Mouse (Mus musculus) ovary, postnatal 10 days (tissue): ENCODE results near the gene Trim41.
"Not testable (repeated sequence)": the region's sequence is repeated elsewhere in the genome, so short reads cannot be mapped to it uniquely, and the experiment has no call there.

Source experiments
- DNase-seq: peaks from one replicate; pipeline ENCODE4 v3.0.0; 2022; ENCODE audit warnings: low spot score

Trim41 gene

DNA sequence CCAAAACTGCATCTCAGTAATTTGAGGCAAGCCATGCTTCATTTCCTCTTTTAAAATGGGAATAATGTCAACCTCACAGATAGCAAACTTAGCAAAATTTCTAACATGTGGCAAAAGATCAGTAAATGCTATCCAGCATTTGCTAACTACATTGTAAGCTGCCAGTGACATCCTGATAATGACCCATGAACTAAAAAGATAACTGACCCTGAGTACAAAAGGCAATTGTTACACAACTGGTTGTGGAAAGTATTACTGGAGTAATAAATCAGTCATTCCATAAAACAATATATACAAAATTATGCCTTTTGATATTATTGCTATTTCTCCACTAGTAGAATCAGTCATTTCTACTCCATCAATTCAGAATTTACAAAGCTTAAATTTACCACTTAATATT is 3.4 kb downstream of the Trim41 start:
- no peak for DNase-seq

DNA sequence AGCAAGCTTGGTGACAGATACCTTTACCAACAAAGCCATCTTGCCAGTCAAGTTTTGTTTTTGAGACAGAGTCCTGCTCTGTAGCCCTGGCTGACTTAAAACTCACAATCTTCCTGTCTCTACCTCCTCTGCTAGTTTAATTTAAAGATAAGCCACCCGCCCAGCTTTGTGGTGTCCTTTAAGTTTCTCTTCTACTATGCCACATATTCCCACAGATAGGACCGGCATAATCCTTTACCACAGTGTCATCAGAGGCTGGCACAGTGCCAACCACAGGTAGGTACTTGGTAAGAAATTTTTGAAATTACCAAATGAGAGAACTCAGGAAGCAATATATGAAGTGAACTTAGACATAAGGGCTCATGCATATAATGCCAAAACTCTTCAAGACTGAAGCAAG is 7.0 kb downstream of the Trim41 start:
- DNase-seq = no peak

DNA sequence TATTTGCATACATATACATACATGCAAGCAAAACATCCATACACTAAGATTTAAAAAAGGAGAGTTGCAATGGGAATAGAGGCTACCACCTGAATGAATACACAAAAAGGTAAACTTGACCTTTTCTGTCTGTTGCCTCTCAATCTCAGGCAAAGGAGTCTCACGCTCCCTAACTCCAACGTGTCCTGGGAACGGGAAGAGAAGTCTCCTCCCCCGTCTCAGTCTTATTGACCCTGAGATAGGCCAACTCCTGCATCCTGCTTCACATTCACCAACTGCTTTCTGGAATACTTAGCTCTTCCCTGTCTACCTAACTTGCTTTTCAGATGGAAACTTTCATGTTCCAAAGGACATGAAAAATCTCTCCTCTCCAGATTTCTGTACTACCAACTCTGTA is 7.7 kb downstream of the Trim41 start:
- no peak for DNase-seq

DNA sequence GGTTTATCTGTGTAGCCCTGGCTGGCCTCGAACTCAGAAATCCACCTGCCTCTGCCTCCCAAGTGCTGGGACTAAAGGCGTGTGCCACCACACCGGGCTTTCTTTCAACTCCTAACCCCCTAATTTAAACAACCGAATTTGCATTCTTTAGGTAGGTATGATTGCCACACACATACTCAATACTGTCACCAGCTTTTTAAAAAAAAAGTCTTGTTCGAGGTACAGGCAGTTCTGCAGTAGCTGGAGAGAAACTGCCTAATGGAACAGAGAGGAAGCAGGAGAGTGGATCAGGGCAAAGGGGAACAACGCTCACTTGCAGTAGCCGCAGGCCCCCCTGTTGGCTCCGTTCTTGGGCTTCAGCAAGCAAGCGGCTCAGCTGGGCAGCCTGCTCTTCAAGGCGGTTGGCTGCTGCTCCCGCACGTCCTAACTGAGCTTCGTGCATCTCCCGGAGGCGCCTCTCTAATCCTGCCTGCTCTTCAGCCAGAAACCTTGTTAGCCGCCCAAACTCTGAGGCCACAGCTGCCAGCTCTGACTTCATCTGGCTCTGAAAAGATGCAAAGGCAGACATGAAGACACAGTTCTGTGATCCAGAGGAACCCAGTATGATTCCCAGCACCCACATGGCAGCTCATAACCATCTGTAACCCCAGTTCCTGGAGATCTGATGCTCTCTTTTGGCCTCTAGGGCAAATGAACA is 8.3 kb downstream of the Trim41 start:
- no peak for DNase-seq

DNA sequence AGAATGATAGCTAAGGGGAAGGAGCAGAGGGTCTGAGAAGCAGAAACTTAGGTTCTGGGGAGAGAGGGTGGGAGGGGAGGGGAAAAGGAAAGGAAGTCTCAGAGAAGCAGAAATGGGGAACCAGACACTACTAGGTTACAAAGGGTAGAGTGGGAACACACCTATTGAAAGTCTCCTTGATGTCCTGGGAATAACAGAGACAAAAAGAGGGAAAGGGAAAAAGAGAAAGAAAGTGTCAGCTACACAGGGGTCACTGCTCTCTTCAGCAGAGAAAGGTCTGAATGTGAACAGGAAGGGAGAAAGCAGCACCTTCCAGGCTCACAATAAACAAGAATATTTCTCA is 8.9 kb downstream of the Trim41 start:
- no peak for DNase-seq

DNA sequence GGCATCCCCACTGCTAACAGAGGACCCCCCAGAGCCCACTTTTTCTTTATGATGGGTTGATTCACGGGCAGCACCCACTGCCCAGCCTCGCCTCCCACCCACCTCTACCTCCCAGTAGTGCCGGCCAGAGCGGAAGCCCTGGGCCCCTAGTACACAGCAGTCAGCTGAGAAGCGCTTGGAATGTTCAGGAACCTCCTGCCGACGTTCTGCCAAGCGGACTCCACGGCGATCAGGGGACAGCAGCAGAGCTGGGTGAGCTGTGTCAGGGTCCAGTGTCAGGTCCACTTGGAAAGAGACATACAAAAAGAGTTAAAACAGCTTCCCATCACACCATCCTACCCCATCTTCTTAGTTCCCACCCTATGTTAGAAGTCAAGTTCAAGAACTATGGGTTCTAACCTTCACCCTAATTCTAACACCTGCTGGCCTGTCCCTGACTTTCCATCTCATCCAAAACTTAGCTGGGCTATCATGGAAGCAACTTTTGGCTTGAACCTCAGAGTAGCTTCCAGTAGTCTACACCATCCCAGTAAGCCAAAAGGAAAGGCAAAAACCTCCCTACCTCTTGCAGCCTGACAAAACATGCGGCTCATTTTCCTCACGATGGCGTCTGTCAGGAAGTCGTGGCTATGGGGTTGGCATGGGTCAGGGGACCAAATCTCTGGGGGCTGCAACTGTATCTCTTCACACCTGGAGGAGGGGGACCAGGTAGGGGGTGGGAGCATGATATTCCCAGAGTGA is 9.4 kb downstream of the Trim41 start:
- DNase-seq = no peak

DNA sequence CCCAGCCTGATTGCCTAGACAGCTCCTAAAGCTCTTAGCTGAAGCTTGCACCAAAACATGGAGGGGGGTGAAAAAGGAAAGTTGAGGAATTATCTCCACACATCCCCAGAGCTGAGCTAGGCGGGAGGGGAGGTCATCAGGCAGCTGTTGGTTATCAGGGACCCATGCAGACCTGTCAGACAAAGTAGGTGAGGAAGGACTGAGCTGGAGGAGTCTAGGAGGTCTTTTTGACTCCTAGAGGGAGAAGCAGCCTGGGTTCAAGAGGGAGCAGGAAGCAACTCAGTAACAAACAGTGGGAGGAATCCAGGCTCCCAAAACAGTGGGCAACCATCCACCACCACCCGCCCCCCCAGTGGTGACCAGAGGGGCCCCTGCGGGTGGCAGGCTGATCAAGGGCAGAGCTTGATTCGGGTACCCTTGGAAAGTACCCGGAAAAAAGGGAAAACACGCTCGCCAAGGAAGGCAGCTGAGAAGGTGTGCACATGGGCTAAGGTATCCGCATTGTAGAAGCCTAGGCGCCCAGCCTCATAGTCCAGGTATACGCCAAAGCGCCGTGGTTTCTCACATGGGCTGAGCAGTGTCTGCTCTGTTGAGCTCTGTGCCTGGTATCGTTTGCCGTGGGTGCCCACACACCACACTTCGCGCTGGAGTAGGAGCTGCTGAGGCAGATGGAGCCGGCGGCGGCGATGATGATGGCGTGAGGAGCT is 10.1 kb downstream of the Trim41 start:
- no peak for DNase-seq

DNA sequence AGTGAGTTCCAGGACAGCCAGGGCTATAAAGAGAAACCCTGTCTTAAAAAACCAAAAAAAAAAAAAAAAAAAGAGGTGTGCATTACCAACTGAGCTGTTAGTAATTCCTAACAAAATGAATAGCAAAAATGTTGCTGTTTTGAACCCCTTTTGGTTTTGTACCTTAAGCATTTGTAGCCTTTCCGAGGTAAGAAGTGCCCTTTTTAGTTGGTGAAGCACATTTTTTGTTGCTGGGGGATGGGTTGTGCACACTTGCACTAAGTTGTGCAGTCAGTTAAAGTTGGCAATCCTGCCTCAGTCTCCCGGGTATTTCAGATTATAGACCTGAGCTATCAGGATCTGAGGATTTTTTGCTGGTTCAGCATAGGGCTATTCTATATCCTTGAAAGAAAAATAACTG is 12.2 kb downstream of the Trim41 start:
- no peak for DNase-seq

DNA sequence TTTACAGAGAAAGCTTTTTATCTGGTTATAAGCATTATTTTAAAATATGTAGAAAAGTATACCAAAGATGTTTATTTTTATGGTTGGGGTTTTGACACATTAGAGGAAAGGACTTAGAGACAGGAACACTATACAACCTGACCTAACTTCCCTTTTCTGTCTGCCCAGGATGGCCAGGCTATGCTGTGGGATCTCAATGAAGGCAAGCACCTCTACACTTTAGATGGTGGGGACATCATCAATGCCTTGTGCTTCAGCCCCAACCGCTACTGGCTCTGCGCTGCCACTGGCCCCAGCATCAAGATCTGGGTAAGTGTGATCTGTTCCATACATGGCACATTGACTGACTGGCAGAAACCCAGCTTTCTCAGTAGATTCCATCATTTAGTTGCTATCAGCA is 13.2 kb downstream of the Trim41 start:
- no peak for DNase-seq

DNA sequence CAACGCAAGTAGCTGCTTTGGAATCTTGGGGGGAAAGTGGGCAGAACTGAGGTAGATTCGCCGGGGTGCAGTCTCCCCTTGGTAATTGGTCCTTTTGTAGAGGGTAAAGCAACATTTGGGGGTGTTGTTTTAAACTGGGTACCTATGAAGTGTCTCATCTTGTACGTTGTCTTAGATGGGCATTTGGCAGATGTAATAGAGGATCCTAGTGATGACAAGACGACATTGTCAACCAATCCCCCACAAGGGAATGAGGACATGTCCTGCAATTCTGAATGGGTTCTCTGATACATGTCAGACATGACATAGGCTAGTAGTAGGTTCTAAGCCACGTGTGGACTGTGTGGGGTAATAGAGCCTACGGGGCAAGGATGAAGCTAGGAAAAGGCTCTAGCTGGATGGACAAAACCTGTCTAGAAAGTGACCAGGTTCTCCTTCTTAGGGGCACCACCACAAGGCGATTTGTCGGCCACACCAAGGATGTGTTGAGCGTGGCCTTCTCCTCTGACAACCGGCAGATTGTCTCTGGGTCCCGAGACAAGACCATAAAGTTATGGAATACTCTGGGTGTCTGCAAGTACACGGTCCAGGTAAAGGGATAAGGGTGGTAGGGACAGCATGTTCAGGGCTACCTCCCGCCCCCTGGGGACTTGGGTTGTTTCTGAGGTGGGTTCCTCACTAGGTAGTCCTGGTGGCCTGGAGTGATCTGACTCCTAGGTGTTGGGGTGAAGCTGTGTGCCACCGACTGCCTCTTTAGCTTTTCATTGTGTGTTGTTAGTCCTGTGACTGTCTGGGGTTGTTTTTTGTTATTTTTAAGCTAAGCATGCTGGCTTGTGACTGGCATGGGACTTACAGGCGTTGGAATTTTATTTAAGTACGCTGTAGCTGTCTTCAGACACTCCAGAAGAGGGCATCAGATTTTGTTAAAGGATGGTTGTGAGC is 15.1 kb downstream of the Trim41 start:
- DNase-seq = no peak

DNA sequence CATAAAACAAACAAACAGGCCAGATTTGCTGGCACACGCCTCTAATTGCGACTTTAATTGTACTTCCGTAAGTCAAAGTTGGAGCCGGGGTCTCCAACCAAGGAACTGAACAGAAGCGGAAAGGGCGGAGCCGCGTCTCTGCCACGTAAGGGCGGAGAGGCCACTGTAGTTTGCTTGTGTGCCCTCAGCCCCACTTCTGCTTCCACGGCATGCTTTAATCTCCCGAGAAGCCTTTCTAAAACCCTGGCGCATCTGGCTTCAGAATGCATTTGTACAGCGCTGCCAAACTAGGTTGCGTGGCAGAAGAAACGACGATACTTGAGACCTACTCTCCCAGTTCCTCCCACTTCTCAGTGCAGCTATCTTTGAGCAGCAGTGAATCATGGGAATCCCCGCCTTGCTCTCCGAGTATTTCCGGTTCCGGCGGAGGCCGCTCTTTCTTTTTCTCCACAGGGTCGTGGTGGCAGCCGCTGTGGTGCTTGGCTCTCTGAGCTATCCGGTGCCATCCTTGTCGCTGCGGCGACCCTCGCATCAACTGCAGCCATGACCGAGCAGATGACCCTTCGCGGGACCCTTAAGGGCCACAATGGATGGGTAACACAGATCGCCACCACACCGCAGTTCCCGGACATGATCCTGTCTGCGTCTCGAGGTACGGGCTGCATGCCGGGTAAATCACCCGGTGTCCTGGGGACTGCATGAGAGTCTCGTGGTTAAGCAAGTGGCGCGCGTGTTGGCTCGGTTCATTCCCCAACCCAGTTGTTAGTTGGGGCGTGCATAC is 17.0 kb downstream of the Trim41 start, which contains the start of gene Rack1:
Gene Rack1, plus strand, starts transcription at position 412 of the 781 bp plus-strand sequence.
- peak; percentile 84 for DNase-seq

DNA sequence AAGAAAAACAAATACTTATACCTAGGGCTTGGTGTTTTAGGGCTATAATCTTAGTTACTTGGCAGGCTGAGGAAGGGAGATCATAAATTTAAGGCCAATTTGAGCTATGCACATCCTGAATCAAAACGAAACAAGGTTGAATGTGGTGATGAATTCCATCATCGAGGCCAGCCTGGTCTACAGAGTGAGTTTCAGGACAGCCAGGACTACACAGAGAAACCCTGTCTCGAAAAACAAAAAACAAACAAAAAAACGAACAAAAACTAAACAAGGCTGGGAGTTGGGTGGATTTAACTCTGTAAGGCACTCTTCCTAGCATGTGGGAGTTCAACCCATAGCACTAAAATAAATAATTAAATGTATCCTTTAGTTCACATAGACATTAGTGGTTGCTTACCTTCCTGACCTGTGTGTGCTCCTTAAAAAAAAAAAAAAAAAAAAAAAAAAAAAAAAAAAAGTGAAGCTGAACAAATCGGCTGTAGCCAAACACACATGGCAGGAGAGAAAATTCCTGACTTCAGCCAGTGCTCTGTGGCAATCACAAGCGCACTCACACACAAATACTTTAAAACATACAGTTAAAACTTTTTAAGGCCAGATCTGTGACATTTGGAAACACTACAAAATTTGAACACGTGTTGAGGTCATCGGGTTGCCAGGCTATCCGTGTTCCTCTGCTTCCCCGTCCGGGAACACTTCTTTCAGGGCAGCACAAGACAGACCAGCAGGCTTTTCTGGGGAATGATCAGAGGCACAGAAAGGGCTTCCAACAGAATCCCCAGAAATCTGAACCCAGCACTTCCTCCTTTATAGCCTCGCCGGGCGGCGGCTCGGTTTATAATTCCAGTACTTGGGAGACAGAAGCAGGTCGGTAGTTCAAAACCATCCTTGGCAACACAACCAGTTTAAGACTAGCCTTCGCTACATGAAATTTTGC is 17.9 kb downstream of the Trim41 start:
- DNase-seq = no peak

DNA sequence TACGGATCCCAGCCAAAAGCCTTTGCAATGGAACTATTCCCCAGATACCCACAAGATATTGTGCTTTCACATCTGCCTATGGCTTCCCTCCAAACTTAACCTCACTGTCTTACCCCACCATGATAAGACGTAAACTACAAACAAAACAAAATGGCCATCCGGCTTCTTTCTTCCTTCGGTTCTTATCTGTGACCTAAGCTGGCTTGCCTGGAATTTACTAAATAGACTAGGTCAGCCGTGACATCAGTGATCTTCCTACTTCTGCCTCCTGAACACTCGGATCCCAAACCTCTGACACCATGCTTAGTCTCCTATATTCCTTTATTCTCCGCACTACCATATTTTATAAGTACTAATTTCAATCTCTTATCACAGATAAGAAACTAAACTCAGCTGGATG is 18.8 kb downstream of the Trim41 start:
- no peak for DNase-seq

DNA sequence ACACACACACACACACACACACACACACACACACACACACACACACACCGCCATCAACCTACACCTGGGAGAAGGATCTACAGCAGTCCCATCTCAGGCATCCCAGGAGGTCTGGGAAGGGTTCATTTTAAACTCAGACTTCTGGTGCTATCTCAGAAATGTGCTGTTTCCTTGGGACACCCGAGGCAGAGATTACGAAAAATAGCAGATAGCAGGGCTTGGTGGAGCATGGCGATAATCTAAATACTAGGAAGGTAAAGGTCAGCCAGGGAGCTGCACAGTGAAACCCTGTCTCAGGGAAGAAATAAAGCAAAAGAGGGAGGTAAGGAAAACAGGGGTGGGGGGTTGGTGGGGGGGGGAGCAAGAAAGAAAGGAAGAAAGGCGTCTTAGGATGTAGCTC is 19.9 kb downstream of the Trim41 start:
- DNase-seq = no peak

DNA sequence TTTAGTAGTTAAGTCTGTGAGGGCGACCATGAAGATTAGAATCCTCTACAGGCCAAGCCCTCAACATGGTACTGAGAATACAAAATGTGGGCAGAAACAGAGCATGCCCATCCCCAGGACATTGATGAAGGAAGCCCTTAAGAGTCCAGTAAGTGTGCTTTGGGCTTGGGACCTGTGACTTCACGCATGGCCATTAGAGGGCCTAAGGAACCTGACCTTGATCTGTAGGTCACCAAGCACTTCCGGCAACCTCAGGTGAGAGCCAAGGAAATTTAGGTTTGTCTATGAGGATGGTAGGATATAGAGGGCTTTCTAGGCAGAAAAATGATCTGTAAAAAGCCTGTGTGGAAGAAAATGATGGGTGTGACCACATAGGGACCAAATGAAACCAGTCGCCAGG is 20.9 kb downstream of the Trim41 start:
- DNase-seq = no peak

DNA sequence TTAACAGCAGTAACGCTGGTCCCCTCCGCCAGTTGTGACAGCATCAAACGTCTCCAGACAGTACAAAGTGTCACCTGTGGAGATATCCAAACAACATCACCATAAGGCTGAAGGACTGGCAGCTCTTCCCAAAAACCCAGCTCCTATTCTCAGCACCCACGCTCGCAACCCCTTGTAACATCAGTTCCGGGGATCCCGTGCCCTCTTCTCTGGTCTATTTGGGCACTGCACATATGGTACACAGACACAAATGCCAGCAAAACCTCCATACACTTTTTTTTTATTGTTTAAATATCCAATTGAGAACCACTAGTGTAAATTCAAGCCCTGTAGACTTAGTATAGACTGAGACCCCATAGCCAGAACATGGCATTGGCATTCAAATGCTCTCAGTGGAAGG is 21.9 kb downstream of the Trim41 start:
- DNase-seq = no peak

DNA sequence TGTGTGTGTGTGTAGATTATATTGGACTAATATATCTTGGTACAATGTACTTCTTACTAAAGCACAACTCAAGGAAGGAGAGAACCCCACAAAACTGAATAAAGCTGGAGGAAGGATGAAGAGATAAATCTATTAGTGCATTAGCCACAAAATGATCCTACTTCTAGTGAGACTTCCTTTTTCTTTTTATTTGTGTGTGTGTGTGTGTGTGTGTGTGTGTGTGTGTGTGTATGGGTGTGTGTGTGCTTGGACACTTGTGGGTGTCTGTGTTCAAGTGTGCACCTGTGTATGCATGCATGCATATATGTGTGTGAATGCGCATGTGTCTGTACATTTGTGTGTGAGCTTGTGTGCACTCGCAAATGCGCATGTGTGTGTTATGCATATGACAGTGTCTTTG is 24.0 kb downstream of the Trim41 start:
- DNase-seq = no peak

DNA sequence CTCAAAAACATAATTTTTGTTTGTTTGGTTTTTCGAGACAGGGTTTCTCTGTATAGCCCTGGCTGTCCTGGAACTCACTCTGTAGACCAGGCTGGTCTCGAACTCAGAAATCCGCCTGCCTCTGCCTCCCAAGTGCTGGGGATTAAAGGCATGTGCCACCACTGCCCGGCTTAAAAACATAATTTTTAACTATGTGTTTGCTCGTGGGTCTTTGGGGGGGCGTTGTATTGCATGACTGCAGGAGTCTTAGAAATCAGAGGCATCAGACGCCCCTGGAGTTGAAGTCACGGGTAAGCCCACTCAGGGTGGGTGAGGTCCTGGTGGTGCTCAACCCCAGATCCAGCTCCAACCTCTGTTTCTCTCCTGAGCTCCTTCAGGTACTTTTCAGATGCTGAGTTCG is 25.3 kb downstream of the Trim41 start:
- DNase-seq = not testable (repeated sequence)

DNA sequence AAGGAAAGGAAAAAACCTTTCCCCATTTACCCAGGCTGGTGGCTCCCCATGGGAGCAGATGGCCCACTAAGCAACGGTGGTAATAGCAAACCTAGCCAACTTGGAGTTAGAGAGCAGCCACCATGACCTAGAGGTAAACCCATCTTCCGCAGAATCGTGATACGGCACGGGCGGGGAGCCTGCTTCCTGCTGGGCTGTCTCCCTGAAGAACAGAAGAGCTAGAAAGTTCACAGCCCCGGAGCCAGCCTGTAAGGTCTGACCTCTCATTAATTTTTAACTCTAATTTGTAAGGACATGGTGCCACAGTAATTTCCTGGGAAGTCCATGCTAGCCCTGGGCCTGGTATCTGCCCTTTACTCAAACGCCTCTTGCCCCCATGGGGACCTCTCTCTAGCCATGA is 26.2 kb downstream of the Trim41 start:
- DNase-seq = no peak
